Mouse (Mus musculus) embryo, embryonic 9.5 days (tissue): ENCODE measurements around the gene Lif.
A peak's percentile ranks its signal among the peaks of the same experiment; 100 is the strongest.

Source experiments
- DNase-seq: peaks from one replicate; pipeline ENCODE4 v3.0.0-alpha.2; 2017; ENCODE audit errors: extremely low spot score

Gene Lif

DNA sequence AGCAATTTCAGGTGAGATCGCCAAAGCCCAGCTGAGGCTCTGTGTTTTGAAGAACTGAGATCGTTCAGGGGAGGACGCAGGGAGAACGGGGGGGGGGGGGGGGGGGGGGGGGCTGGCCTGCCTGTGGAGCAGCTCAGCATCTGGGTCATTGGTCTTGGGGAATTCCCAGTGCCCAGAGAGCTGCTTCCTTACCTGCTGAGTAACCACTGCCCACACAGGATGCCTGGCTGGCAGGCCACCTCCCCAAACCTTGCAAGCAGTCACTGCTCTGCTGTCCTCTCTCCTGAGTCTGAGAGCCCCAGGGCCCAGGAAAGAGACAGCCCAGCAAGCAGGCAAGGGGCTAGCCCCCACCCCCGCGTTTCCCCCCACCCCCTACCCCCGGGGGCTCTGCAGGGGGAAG is 5.5 kb downstream of the Lif start:
- no peak for DNase-seq

DNA sequence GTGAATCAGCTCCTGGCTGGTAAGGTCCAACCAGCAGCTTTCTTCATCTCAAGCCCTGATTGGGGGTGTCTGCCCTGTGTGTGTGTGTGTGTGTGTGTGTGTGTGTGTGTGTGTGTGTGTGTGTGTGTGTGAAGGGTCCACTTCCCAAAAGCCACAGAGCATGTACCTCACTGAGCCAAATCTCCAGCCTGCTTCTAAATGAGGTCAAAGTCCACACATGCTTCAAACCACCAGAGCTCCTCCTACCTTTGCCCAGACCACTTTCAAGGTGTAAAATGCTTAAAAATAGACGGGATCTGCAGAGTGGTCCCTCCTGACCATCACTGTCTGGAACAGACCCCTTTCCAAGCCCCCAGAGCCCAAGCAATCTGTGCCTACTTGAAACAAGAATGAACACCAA is 5.9 kb downstream of the Lif start:
- no peak for DNase-seq

DNA sequence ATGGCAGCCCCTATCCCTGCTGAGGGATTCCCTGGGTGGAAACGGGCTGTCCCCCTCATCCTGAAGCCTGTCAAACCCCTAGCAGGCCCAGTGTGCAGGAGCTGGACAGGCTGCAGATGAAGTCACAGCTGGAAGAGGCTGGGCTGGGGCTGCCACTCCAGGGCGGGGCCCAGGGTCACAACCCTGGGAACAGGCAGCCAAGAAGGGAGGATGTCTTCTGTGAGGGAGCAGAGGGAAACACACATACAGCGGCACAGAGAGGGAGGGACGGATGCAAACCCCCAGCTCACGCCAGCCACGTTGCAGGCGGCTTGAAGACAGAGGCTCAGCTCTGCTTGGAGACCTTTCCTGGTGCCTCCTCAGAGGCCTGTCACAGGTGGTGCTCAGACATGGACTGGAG is 6.7 kb downstream of the Lif start:
- DNase-seq = no peak

DNA sequence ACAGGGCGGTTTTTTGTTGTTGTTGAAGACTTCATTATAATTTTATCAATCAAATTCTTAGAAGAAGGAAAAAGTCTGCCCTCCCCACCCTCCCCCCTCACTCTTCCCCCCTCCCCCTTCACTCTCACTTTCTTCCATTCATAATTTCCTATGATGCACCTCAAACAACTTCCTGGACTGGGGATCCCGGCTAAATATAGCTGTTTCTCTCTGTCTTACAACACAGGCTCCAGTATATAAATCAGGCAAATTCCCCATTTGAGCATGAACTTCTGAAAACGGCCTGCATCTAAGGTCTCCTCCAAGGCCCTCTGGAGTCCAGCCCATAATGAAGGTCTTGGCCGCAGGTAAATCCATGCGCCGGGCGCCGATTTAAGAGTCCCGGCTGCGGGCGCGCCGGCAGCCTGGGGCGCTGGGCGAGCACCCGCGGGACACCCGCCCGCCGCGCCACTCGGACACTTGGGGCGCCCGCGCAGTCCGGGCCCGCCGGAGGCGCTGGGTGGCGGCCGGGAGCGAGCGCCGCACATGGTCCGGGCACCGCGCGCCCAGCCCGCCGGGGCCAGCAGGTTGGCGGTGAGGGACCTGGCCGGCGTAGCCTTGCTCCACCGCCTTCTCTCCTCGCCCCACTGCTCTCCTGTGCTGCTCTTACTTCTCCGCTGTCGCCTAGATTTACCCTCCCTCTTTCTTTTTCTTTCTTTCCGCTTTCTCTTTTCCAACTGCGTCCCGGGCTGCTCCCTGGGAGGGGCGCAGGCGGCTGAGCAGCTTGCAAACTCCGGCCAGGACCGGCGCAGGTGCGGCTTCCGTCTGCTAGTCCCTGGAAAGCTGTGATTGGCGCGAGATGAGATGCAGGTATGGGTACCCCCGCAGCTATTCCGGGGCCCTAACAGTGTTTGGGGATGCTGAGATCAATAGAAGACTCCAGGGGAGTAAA is 9.2 kb downstream of the Lif start:
- peak; percentile 47 for DNase-seq

DNA sequence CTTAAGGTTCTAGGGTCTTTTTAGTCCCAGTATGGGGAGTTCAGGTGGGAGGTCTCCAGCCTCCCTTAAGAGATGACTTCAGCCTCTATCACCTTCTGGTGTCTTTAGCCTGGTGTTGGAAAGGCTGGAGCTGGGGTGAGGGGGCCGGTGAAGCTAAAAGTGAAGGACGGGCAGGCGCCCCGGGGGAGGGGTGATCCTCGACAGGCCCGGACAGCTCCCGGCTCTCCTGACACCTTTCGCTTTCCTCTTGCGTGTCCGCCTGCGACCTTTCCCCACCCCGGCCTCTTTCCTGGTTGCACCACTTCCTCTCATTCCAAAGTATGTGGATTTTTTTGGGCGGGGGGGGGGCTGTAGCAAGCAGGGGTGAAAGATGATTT is 9.8 kb downstream of the Lif start:
- DNase-seq = no peak

DNA sequence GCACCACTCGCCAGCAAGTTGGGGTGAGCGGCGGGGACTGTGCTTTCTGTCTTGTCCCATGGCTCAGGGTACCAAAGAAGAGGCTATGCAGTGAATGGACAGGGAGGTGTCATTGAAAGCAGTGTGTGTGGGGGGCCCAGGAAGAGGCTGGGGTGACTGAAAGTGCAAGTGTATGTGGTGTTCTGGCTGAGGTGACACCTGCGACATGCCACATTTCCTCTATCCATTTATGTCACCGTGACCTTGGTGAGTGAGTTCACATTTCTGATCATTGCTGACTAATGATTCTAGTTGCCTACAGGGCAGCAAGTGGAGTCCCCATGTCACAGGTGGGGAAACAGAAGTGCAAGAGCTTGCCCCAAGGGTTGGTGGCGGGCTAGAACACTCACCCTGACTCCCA is 11.1 kb downstream of the Lif start:
- DNase-seq = no peak

DNA sequence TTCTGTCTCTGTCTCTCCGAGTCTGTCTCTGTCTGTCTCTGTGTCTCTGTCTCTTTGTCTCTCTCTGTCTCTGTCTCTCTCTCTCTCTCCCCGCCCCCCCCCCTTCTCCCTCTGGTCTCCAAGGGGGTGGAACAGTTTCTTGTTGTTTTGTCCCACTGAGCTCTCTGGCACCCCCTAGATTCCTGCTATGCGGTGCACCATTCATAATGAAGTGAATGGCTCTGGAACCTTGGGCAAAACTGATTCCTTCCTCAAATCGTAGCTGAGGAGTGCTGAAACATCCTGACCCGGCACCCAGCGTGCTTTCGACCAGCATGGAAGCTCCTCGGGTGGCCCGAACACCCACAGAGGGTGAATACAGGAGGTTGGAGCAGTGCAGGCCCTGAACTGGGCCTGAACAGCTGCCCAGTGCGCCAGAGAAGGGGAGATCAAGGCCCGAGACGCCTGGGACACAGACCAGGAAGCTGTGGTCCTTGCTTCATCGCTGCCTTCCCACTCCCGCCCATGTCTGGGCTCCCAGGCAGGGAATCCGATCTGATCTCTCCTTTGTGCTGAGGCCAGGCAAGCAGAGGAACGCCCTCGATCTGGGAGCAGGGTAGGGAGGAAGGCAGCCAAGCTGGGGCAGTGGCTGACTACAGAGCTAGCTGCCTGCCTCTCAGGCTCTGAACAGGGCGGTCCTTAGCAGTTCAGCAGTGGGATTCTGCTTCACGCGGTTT is 13.5 kb downstream of the Lif start:
- peak; percentile 29 for DNase-seq

DNA sequence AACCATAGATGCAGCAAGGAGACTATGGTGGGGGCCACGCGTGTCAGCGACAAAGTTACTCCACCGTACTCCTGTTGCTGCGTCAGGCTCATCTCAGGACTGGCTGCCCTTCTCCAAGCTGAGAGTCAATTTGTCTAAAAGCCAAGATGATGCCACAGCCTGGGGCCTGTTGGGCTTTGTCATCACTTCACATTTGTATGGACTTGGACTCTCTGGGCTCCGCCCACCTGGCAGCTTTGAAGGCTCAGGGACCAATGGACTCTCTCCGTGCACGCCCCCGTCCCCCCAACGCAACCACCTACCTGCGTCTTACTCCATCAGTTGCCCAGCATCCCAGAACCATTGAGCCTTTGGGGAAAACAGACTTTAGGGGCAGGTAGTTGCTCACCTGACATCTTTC is 14.2 kb downstream of the Lif start:
- DNase-seq = no peak

DNA sequence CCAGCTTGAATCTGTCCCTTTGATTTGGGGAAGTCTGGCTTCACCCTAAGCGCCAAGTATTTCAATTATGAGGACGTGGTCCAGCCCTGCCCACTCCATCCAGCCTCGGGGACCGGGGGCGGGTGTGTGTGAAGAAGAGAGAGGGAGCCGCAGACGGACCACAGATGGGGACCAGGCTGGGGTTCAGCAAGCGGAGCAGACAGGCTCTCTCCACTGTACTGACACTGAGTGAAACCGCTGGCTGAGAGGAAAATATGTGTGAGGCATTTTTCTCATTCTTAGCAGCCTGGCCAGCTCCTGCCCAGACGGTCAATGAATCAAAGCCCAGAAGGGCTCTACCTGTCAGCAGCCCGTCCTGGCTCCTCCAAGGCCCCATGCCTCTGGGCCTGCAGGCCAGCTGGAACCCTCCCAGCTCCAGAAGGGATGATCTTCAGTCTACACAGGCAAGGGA is 19.1 kb downstream of the Lif start:
- DNase-seq = no peak

DNA sequence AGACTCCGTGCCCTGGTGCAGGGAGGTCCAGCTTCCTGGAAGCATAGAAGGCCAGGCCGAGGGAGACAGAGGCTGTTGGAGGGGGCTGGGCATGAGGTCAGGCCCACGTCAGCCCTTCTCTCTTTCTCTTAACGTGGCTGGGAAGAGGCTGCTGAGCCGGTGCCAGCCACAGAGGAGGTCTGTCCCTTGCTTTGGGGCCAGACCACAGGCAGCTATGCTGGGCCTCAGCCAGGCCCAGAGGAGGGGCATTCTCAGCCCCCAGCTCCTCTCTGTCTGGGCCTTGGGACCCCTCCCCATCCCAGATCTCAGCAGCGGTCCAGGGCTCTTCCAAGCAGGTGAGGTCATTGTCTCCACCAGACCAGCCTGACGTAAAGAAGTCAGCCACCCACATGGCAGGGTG is 22.6 kb downstream of the Lif start:
- no peak for DNase-seq

DNA sequence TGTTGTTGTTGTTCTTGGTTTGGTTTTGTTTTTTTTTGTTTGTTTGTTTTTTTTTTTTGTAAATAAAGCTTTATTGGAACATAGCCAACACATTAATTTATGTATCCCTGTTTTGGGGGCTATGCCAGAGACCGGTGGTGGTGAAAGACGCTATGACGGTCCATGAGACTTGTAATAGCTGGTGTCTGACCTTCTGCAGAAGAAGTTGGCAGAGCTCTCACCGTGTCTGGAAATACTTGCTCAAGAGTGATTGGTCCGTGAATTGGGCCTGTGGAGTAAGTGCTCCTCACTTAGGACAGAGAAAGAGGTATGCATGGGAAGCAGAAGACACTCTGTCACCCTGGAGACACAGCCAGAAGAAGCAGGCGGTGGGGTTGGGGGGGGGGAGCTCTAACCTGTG is 24.5 kb downstream of the Lif start:
- no peak for DNase-seq

DNA sequence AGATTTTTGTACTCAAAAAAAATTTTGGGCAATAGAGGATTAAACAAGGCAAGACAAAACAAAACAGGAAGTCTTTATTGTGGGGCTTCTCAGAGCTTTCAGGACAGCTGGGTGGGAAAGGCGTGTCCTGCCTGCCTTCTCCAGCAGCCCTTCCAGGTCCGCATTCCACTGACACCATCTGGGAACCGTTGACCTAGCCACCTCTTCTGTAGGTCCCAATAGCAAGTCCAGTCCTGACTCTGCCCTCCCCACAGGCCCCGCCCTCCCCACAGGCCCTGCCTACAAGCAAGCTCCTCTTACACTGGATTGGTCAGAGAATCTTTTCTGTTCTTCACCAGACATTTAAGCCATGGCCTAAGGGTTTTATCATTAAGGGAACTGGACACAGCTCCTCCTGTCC is 26.3 kb downstream of the Lif start:
- DNase-seq = peak; percentile 82

DNA sequence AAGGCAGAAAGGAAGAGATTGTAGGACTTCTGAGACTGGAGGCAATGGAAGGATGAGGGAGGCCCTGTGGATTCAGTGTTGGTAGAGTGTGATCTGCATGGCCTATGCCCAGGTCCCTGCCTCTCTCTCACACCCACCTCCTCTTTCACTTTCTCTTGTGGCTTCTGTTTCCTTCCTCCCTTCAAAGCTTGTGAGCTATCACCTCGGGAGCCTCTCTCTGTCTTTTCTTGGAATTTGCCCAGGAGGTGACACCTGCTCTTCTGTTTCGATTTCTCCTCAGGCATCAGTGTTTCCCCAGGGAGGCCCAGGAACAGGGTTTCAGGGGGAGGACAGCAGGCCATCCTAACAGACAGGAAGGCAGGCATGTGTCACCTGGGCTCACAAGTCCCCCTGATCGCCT is 31.9 kb downstream of the Lif start:
- no peak for DNase-seq

DNA sequence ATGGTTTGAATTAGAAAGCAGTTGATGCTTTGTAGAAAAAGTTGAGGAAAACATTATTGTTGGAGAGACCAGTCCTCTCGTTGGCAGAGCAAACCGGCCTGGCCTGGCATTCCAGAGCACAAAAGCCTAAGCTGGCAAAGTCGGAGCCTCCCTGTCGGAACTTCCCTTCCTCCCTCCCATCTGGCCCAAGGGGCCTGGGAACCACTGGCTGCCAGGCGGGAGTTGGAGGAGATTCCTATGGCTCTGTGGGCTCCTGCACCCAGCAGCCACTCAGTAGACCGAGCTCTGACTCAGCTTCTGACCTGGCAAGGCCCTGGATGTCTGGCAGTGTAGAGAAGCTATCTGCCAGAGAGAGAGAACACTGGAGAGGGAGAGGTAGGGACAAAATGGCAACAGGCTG is 34.3 kb downstream of the Lif start:
- DNase-seq = no peak

DNA sequence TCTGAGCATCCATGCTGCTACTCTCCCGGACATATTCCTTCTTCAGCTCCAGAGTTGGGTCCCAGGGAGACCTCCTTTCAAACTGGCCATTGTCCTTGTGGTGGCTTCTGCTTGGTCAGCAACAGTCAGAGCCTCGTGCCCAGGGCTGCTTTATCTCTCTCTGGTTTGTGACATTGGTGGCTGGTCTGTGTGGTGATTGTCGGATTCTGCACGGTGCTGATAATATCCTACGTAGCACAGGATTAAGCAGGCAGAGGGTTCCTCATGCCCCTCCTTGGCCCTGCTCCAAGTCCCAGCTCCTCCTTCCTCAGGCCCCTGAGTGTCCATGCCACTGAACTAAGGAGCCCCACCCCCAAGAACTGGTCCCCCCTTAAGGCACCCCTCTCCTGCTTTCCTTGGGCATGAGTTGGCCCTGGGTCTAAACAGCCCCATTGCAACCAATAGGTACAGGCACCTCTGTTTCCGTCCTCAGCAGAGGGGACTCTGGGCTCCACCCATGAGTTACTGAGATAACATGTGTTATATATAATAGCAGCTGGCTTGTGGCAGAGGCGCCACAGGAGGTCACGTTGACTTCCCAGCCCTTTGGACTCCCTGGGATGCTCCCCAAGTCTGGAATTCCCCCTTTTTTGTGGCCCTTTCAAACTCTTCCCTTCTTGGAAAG is 35.0 kb downstream of the Lif start:
- no peak for DNase-seq

DNA sequence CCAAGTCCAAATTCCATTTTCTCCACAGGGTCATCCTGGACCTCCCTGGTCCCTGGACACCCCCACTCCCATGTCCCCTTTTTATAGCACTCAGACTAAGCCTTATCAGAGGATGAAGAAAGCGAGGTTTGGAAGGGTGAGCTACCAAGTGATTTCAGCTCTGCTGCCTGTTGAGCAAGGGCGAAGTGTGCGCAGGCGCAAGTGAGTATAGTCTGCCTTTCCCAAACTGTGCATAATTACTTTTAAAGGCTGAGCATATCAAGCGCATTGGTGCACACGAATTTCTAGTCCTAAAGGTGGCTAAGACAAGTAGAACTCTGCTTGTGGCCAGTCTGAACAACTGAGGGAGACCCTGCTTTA is 35.5 kb downstream of the Lif start:
- no peak for DNase-seq

DNA sequence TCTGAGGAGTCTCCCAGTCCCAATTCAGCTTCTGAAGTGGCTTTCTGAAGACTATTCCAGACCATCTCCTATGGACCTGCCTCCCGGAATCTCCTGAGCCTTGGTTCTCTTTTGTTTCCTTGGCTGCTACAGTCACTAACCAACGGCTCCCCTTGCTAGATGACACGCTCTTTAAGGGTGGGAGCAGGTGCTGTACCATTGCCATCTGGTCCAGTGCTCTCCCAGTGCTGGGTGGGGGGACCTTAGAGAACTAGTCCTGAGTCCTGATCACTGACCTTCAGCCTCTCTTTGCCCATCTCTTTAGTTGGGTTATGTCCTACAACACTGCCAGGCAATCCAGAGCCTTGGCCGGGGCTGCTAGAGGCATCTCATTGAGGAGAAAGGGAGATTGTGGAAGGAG is 36.1 kb downstream of the Lif start:
- no peak for DNase-seq

DNA sequence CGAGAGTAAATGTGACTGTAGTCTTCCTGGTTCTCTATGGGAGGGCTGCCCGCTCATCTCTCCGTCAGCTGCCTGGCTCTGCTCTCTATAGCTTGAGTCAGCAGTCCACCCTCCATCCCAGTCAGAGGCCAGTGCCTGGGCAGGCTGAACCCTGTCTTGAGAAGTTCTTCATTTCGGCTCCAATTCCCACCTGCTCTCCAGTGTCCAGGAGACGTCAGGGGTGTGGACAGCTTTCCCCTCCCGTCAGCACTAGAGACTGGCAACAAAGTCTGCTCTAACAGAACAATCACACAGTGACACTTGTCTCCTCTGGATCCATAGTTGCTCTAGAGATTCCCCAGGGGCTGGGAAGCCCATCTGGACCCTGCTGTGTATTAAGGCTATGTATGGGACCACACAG is 36.7 kb downstream of the Lif start:
- DNase-seq = no peak

DNA sequence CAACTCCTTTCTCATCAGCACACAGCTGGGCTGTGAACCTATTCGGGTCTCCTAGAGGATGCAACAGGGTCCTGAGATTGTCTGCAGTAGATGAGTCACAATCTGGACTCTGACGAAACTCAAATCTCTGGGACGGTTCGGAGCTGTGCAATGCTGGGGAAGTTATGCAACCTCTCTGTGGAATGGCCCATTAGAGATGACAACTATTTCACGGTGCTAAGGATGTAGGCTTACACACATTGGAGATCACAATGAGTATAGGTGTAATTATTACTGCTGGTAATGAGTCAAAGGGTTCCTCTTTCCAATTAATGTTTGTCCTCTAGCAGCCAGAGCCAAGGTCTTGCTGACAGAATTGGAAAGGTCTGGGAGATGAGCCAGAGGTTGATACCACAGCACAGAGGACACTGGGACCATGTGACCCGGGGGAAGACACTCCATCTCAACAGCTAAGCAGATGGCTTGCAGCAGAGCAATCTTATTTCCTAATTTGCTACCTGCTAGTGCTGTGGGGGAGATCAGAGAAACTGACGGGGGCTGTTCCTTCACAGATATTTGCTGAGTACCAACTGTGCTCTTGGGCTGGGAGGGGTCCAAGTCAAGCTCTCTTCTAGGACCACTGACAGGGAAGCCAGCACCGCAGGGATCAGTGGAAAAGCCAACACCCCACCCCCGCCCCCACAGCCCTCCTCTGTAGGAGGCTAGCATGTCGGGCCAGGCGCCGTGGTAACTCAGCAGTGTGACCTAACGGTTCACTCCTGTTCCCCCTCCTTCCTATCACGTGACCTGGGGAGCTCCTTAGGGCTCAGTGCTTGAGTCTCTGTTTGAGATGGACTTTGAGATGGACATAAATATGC is 37.4 kb downstream of the Lif start:
- no peak for DNase-seq

DNA sequence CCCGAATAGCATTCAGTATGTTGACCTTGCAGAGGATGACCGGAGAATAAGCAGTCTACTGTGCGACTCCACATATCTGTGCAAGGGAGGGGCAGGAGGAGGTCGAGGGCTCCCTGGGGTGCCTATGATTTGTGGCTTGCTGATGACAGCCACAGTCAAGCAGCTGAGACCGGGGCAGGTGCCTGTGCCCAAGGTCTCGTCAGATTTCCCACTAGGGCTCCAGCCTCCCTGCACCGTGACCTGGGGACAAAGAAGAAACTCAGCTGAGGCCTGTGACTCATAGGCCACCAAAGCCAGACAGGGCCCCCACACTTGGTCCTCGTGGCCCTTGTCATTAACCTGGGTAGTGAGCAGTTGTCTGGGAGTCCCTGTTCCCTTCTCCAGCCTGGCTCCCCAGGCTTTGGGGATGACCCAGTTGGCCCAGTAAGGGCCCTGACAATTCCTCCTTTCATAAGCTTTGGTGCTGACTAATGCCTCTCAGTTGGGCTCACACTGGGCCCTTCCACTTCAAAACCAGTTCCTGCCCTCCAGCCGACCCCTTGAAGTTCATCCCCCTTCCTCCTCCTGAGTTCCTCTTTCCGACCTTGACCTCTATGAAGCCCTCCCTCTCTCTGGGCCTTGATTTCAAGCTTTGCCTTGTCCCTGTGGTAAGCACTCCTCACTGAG is 39.4 kb downstream of the Lif start:
- DNase-seq = no peak

DNA sequence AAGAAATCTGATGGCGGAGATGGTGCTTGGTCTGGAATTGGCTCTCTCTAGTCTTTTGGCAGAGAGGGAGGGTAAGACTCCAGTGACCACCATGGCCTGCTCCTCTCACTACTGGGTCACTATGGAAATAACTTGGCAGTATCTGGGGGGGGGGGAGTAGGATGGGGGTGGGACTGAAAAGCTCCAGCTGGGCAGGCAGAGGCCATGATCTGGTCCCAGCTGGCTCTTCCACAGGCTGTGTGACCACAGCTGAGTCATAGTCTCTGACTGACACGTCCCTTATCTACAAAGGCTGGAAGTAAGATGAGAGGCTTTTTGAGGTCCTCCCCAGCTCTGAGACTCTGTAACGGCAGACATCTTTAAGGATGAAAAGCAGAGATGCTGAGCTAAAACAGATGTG is 40.4 kb downstream of the Lif start:
- no peak for DNase-seq
